Mouse (Mus musculus) left cerebral cortex, postnatal 14 days (tissue): Measurements from ENCODE around the gene Cald1. TPM values are rescaled to one million over a fixed set of nuclear protein-coding genes. Genes with fewer than 3 reads are reported as not detected.

Experiments used
- DNase-seq, 2 experiments: peaks; one replicate each; pipeline ENCODE4 v3.0.0; 2021 to 2022; ENCODE audit warnings: low spot score in 2 of 2, mixed read lengths in 1 of 2
- intact Hi-C: fragments of 180-260 bp; cut with DNase I; formaldehyde crosslinking; loops from one replicate; pipeline ENCODE4 v1.15.1; 2025
- long read RNA-seq, 2 experiments: library from polyadenylated mRNA; stranded (forward); transcript quantifications; one replicate each; pipeline ENCODE4 v2.0.0; 2021
- total RNA-seq, 2 experiments: library from RNA; stranded (reverse); gene quantifications; 2 replicates each; pipeline ENCODE4 v1.2.3; 2021

Gene Cald1
- total RNA-seq = 10 to 100 TPM; 20.8 to 23.8 TPM
- long read RNA-seq, experiment 1, full-length matches to known transcripts = 13 of 23 reads
- long read RNA-seq, experiment 1, partial matches to known transcripts = 3 of 23 reads
- long read RNA-seq, experiment 1, other reads (novel, unspliced or antisense) = 7 of 23 reads
- long read RNA-seq, experiment 2, full-length matches to known transcripts = 10 of 17 reads
- long read RNA-seq, experiment 2, partial matches to known transcripts = 2 of 17 reads
- long read RNA-seq, experiment 2, other reads (novel, unspliced or antisense) = 5 of 17 reads

DNA sequence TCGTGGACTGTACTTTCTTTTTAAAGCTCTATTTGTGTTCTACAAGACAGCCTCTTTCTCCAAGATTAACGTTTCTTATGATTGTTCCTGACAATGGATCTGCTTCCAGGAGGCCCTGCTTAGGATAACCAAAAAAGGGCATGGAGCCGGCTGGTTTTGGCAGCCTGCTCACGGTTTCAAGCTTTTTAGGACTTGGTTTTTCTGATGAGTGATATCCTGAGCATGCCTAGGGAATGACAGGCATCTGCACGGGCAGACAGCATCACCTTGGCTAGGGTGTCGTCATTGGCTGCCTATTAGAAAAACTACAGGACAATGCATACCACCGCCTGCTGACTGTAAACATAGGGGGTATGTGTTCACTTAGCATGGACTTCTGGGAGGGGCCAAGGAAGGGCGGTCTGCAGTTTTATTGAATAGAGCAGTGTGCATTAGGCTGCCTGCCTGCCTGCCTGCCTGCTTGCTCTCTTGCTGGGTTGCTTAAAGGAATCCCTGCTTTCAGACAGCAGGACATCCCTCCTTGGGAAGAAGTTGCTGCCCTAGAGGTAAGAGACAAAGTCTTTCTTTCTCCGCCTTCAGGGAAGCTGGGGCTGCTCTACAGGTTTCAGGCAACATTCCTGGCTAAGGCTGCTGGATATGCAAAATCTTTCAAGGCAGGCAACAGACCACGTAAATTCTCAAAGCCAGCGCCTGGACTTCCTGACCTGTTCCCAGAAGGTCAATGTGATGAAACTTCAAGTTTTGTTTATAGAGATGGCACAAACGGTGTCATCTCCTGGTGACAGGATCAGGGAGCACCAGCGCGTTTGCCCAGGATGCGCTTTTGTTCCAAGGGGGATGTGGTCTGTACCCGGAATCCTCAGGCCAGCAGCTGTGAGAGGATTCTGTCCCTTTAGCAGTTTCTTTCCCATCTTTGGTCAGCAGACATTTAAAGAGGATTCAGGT lies at the start of gene Cald1:
Gene Cald1, plus strand, starts transcription at position 380 of the 945 bp plus-strand sequence.
- DNase-seq = no peak
- intact Hi-C loops = no loop called here

- intact Hi-C loops = no loop called here
Observed at GRCm38 (mm10) chr6:34549017-34549416, 49.3 kb upstream of the Cald1 start.

DNA sequence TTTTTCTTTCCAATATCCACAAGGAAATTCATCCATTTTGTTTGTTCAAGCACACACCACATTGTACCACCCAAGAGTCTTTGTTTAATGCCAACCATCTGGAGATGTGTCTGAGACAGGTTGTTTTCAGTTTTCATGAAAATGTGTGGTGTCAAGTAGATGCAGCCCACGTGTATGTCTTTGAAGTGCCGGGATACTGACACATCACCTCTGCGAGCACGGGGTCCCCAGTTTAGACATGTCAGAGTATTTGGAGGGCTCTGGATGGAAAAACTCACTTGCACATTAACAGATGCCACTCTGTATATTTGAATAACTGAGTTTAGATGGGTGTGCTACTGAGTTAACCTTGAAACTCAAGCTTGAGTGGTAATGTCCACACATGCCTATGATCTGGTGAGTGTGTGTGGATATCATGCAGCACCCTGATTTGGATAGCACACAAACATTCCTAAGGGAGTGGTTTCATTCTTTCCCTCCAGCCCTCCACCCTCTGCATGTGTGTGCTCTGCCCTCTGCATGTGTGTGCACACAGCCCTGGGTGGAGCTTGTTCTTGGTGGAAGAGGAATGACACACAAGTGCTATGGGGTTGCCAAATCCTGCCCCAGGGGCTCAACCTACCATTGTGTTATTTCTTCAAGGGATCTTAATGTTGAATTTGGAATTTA lies 45.7 kb upstream of the Cald1 start:
- intact Hi-C loops = no loop called here
- no peak for DNase-seq

More at GRCm38 (mm10) chr6:34549017-34549416, 49.3 kb upstream of the Cald1 start:
- peak in 1 of 2 experiments; percentile 20 for DNase-seq

- intact Hi-C loops = no loop called here
- no peak for DNase-seq
Observed at GRCm38 (mm10) chr6:34554291-34554997, 43.9 kb upstream of the Cald1 start.

GRCm38 (mm10) chr6:34559521-34559920 lies 38.8 kb upstream of the Cald1 start:
- DNase-seq = no peak
- intact Hi-C loops = no loop called here

DNA sequence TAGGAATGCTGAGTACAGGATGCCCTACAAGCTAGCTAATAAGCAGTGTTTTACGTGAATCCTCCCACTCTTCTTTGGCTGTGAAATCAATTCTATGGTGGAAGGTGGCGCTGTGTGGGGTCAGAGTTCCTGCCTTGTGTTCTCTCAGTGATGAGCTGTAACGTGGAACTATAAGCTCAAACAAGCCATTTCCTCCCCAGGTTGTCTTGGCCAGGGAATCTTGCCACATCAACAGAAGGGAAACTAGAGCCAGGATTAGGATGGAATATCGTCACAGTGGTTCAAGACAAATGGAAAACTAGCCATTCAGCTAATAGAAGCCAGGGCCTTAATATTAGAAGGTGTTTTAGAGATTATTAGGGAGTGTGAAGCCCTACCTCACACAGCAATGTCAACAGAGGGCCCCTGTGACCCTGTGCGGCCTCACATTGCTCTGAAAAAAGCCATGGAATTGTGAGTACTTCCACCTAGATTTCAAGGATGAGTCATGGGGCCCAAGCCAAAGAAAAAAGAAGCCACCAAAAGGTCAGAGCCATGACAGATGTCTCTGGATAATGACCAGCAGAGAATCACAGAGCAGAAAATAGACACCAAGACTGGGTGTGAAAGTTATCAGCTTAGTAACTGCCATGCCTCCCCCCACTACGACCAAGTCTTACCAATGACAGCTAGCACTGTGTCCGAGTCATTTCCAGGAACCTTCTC lies 33.0 kb upstream of the Cald1 start:
- DNase-seq = no peak
- intact Hi-C loops = no loop called here

- no peak for DNase-seq
- intact Hi-C loops = no loop called here
Observed at GRCm38 (mm10) chr6:34567298-34567697, 31.0 kb upstream of the Cald1 start.

DNA sequence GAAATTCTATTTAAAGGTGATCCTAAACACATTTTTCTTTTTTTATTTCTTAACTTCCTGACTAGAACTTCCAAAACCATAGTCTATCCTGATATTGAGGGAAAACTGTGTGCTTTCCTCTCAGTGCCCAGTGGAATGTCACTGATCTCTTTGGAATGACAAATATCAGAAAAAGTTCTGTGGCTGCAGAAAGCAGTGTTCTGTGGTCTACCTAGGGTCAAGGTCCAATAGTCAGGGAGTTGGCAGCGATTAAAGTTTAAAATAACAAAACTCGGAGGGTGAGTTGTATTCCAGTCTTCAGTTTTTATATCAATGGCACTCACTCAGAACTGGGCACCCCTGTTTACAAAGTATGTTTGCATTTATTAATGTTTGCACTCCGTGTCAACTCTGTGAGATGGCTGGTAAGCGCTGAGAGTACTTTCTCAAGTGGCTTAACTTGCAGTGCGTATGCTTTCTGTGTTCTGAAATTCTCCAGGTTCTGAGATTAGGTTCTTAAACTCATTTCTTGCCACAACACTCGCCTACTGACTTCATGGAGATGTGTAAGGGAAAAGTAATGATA lies 18.7 kb upstream of the Cald1 start:
- intact Hi-C loops = no loop called here
- no peak for DNase-seq

DNA sequence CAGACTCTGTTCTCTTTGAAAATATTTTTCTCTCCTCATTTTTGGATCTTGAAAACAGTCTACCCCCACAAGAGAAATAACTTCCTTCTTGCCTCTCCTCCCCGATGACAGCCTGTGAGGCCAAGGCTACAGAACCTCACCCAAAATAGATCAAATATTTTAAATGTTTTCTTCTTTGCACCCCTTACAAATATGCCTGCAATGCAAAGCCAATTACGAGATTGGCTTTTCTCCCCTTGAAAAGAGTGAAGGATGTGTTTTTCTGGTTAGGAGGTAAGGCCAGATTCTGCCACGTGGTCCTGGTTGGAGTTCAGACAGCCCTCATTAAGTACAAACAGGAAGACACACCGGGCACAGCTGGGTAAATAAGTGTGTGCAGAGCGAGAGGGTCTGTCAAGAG lies 14.9 kb upstream of the Cald1 start:
- DNase-seq = no peak
- intact Hi-C loops = no loop called here

DNA sequence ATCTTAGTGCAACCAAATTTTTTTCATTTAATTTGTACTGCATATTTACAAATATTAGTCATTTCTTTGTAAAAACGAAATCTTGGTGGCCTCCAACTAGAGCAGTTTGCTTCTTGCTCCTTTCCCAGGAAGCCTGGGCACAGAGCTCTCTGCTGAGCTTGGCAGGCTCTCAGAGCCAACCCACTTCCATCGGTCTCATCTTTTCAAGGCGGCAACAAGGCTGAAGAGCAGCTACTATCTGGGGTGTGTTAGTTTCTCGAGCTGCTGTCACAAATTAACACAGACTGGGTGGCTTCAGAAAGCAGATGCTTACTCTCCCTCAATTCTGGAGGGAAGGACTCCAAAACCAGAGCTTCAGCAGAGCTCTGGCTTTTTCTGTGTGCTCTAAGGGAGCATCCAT lies 10.2 kb upstream of the Cald1 start:
- intact Hi-C loops = no loop called here
- peak; percentile 29 to 35 for DNase-seq

GRCm38 (mm10) chr6:34590716-34591115 lies 7.6 kb upstream of the Cald1 start:
- DNase-seq = no peak
- intact Hi-C loops = no loop called here

- no peak for DNase-seq
- intact Hi-C loops = no loop called here
Observed at GRCm38 (mm10) chr6:34593353-34593752, 4.9 kb upstream of the Cald1 start.

DNA sequence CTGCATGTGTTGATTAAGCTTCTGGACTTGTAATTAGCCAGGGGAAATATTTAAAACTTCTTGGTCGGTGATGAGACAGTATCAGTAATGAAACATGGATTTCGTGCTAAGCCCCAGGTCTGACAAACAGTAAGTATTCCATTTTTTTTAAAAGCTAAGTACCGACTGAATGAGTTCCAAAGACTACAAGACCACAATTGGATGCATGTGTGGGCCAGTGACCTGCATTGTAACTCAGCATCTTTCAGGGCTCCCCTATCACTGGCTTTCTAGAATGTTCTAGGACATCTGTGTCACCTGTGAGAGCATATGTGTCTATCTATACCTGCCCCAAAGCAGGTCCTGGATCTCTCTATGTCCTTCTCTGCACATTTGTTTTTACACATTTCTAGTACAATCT lies 984 bp upstream of the Cald1 start:
- no peak for DNase-seq
- intact Hi-C loops = no loop called here

DNA sequence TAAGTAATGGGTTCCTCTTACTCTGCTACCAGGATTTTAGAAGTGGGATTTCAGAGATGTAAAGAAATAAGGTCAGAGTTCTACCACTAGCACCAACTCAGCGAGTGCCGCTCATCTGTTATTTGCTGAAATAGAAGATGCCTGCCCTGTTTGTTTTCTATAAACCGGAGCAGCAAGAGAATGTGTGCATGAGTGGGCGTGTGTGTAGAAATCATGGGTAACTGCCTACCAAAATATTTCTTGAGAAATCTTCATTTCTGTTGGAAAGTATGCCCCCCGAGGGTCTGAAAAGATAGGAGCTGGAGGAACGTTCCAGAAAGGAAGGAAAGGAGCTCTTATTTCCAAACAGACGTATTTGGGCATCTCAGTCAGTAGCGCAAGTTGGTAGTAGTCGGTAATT lies 871 bp downstream of the Cald1 start:
- no peak for DNase-seq
- intact Hi-C loops = no loop called here

- intact Hi-C loops = no loop called here
- no peak for DNase-seq
Observed at GRCm38 (mm10) chr6:34599631-34600111, 1.4 kb downstream of the Cald1 start.

- intact Hi-C loops = no loop called here
- no peak for DNase-seq
Observed at GRCm38 (mm10) chr6:34600850-34601249, 2.5 kb downstream of the Cald1 start.

DNA sequence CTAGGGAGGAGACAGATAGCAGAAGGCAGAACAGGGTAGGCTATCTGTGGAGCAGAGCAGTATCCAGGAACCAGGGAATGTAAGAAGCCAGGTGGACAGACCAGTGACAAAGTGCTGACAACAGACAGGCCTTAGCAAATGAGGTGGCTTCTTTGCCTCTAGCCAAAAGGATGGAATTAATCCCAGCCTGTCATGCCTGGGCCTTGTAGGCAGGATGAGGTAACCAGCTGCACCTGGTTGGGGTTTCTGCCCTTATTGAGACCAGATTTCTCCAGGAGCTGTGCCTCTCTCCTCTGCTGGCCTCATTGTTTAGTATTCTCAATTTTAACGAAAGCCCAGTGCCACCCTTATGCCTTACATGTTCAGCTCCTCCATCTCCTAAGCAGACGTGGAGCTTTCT lies 3.8 kb downstream of the Cald1 start:
- intact Hi-C loops = no loop called here
- no peak for DNase-seq

DNA sequence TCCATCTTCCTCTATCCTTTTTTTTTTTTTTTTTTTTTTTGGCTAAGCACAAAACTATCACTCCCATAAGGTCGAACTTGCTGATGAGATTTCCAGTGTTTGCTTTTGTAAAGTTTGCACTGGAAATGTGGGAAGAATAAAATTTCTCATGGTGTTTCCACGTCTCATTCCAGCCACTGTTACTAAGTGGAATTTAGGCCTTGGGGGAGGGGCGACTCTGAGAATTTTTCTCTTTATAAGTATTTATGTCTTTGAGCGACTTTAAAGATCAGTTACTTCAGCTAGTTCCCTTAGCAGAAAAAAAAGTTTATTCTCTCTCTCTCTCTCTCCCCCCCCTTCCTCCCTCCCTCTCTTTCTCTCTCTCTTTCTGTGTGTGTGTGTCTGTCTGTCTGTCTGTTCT lies 8.1 kb downstream of the Cald1 start:
- no peak for DNase-seq
- intact Hi-C loops = no loop called here

GRCm38 (mm10) chr6:34608603-34609002 lies 10.3 kb downstream of the Cald1 start:
- intact Hi-C loops = no loop called here
- no peak for DNase-seq
